Mouse (Mus musculus) fat pad, adult 2 months (tissue): ENCODE data around the gene Ifnb1.
A peak's percentile ranks its signal among the peaks of the same experiment; 100 is the strongest.

Source experiments
- DNase-seq: peaks from one replicate; pipeline ENCODE4 v3.0.0-alpha.2; 2011; ENCODE audit warnings: low read depth, low spot score; ENCODE audit errors: extremely low read depth

Gene Ifnb1

DNA sequence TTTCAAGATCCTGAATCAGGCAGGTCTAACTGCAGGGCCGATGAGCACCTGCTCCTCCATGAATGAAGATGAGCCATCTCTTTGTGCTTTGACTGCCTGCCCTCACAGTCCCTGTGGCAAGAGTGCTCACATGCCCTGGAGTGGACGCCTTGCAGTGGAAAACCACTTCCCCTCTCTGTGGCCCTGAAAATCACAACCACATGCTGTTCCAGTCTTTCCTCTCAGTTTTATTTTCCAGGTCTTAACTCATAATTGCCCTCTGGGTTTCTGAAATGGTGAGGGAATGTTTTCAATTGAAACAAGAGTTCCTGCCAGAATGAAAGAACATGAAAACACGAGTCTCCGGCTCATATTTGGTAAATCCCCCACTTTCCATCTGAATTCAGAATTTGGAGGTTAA, 18.8 kb downstream of the Ifnb1 start:
- DNase-seq = no peak

DNA sequence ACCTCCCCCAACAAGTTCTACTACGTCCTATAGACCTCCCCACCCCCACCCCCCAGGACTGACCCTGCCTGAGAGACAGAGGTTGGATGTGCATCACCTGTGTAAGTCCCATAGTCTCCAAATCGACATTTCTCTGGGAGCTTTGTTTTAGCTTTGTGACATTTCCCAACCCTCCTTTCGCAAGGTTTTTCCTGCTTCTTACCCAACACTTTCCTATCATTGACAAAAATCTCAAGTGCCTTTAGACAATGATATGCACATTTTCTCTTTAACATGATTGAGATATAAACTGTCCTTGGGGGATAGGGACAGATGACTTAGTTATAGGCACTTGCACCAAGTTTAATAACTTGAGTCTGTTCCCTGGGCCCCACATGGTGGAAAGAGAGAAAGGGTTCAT, 21.3 kb downstream of the Ifnb1 start:
- peak; percentile 43 for DNase-seq

DNA sequence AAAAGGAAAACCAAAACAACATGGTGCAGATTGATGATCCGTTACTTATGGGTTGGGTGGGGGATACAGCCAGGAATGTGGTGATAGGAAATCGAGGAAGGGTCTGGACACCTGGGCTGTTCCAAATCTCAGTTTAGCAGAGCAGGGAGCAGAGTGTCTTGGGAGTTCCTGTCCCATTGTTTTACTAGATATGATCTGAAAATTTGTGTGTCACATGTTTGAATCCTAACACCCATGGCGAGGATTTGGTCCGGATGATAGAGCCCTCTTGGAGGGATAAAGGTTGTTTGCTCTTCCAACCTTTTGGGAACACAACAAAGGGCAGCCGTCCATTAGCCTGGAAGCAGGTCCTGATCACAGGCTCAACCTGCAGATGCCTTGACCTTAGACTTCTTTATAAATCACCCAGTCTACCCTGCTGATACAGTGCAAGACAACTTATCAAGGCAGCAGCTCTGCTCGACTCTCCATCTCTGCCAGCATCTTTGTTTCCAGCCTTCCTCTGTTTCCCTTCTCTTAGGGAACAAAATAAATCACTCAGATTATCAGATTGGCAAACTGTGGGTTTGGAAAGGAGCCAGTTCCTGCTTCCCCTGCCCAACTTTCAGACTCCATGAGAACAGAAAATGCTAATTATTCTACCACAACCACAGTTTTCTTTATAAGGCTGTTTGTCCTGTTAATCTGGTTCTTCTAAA, 26.1 kb downstream of the Ifnb1 start:
- no peak for DNase-seq

DNA sequence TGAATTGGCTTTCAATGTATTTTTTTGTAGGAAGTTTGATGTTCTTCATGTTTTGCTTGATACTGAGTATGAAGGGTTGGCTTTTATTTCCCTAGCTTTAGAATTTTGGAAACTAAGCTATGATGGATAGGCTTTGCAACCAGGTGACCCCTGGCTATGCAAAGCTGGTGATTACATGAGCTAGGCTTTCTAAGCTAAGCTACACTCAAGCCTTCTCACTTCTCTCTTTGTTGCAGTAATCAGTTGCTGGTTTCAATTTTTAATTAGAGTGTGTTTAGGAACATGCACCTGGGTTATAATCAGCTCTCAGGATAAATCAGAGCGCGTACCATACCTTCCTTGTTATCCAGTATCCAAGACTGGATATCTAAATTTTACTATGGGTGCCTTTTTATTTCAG, 33.0 kb downstream of the Ifnb1 start:
- no peak for DNase-seq

DNA sequence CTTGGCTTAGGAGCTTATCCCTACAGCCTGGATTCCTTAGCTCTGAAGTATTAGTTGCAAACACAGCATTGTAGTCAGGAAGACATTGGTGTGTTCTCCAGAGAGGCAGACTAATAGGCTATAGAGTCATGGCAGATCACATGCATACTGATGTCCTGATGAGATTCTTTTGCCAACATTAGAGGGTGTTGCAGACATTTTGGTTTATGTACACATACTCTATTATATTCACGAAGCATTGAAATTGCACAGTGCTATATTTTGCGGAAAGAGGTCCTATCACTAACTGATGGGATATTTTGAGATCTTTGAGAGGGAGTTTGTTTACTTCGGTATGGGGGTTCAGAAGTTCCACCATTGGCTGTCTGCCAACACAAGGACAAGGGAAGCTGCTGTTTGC, 34.5 kb downstream of the Ifnb1 start:
- no peak for DNase-seq

DNA sequence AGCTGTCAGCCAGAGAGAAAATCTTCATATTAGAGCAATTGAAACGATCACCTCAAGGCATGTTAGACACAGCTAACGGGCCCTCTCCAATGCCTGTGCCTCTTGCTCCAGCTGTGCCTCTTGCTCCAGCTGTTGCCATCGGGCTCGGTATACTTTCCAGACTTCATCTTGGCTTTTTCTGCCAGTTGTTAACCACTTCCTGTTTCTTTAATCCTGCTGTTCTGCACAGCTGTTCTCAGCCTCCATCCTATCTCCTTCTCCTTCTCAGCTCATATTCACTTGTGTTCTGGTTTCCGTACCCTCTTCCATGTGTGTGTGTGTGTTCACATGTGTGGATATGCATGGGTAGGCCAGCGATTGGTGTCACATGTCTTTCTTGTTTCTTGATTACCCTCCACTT, 42.4 kb downstream of the Ifnb1 start:
- DNase-seq = no peak

DNA sequence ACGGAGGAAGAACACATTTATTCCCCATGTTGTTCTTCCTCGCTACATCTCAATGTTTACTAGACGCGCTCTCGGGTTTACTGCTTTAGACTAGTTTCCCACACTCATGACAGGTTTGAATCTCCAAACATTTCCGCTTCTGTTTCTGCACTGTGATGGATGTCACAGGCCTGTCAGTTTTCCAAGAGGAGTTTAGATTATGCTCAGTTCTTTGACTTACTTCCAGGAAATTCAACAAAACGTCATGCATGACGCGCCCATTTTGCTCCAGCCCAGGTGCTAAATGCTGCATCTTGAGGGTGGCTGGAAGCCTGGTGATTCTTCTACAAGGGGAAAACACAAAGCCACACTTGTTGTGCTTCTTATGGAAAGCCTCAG, 43.8 kb downstream of the Ifnb1 start:
- no peak for DNase-seq

DNA sequence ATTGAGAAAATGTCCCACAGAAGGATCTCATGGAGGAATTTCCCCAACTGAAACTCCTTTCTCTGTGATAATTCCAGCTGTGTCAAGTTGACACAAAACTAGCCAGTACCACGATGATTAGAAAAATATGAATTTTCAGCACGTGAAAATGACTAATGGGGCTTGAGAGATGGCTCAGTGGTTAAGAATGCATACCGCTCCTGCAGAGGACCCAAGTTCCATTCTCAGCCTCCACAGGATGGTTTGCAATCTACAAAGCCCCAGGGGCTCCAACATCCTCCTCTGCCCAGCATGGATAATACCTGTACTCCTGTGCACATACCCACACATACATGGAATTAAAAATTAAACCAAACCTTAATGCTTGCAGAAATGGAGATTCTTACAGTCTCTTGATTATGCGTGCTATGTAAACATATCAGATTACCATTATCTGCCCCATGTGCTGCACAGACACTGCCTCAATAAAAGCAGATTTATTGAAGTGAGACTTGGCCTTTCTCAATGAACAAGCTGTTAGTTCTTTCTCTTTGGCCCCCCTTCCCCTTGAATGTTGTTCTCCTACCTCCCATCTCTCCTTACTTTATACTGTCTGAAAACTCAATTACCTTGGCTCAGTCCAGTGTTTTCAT, 44.3 kb downstream of the Ifnb1 start:
- no peak for DNase-seq

DNA sequence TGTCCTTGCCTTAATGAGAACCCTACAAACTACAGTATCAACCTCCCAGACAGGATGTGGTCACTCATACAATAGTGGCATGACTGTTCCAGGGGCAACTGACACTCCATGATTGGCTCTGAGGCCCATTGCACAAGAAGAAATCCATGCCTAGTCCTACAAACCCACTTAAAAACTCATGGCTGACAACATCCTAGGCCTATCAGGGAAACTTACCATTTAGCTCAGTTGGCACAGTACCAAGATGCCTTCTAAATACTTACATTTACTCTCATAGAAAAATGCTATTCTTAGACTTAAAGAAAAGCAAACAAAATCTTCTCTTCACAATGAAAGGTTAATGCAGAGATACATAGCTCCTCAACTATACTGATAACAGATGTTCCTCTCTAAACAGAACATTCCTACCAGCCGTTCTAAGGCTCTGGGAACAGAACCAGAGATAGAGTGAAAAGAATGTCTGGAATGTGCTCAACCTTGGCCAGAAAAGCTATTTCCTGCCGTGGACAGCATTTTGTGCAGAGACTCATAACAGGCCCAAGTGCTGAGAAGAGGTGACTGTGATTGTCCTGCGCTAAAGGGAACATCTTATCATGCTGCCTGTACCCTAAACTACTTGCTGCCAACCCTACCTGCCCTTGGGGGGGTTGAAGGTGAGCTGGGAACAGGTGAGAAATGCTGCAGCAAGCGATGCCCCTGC, 45.9 kb downstream of the Ifnb1 start:
- no peak for DNase-seq

DNA sequence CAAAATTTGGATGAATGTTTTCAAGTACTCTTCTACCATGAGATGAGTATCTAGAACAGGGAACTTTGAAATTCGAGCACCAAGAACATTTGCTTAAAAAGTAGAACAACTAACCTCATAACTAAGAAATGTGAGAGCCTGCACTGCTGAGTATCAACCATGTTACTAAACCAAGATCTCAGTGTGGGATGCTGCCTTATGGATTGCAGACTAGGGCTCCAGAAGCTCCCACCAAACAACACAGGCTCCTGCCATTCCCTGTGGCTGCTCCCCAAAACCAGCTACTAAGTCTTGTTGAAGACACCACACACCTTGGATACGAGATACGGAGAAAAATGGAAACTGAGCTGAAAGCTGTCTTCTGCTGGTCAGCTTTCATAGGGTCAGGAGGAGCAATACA, 46.5 kb downstream of the Ifnb1 start:
- DNase-seq = no peak
